Mouse (Mus musculus): ENCODE measurements around the gene Malrd1.
"Not testable (repeated sequence)": the region's sequence is repeated elsewhere in the genome, so short reads cannot be mapped to it uniquely, and the experiment has no call there.

The Malrd1 gene

GRCm38 (mm10) chr2:15526241-15526924 is at the start of gene Malrd1:
Gene Malrd1, plus strand, starts transcription at chr2:15526479.
- DNase-seq (ENCODE audit: low read depth, low spot score) = no peak

GRCm38 (mm10) chr2:15538643-15539042 is 12.4 kb downstream of the Malrd1 start:
- no peak for DNase-seq (ENCODE audit: low read depth, low spot score)

GRCm38 (mm10) chr2:15613327-15613948 is 87.2 kb downstream of the Malrd1 start:
- DNase-seq (ENCODE audit: low read depth, low spot score) = no peak

- DNase-seq (ENCODE audit: low read depth, low spot score) = no peak
Measured at GRCm38 (mm10) chr2:15614026-15614425, 87.7 kb downstream of the Malrd1 start.

- no peak for DNase-seq (ENCODE audit: low read depth, low spot score)
Measured at GRCm38 (mm10) chr2:15635761-15636160, 109.5 kb downstream of the Malrd1 start.

GRCm38 (mm10) chr2:15643864-15644263 is 117.6 kb downstream of the Malrd1 start:
- no peak for DNase-seq (ENCODE audit: low read depth, low spot score)

GRCm38 (mm10) chr2:15656388-15656787 is 130.1 kb downstream of the Malrd1 start:
- no peak for DNase-seq (ENCODE audit: low read depth, low spot score)

GRCm38 (mm10) chr2:15702977-15703376 is 176.7 kb downstream of the Malrd1 start:
- DNase-seq (ENCODE audit: low read depth, low spot score) = no peak

GRCm38 (mm10) chr2:15740945-15741344 is 214.7 kb downstream of the Malrd1 start:
- DNase-seq (ENCODE audit: low read depth, low spot score) = no peak

- no peak for DNase-seq (ENCODE audit: low read depth, low spot score)
Measured at GRCm38 (mm10) chr2:15744979-15745688, 218.9 kb downstream of the Malrd1 start.

- no peak for DNase-seq (ENCODE audit: low read depth, low spot score)
Measured at GRCm38 (mm10) chr2:15784818-15785217, 258.5 kb downstream of the Malrd1 start.

- DNase-seq (ENCODE audit: low read depth, low spot score) = no peak
Measured at GRCm38 (mm10) chr2:15815724-15816123, 289.4 kb downstream of the Malrd1 start.

GRCm38 (mm10) chr2:15869380-15869779 is 343.1 kb downstream of the Malrd1 start:
- DNase-seq (ENCODE audit: low read depth, low spot score) = peak; percentile 3

GRCm38 (mm10) chr2:15893418-15894120 is 367.3 kb downstream of the Malrd1 start:
- no peak for DNase-seq (ENCODE audit: low read depth, low spot score)

- no peak for DNase-seq (ENCODE audit: low read depth, low spot score)
Measured at GRCm38 (mm10) chr2:15925432-15925831, 399.2 kb downstream of the Malrd1 start.

GRCm38 (mm10) chr2:15926041-15926440 is 399.8 kb downstream of the Malrd1 start:
- DNase-seq (ENCODE audit: low read depth, low spot score) = no peak

- no peak for DNase-seq (ENCODE audit: low read depth, low spot score)
Measured at GRCm38 (mm10) chr2:15931479-15931878, 405.2 kb downstream of the Malrd1 start.

- DNase-seq (ENCODE audit: low read depth, low spot score) = no peak
Measured at GRCm38 (mm10) chr2:15931924-15932323, 405.6 kb downstream of the Malrd1 start.

GRCm38 (mm10) chr2:15932340-15932739 is 406.1 kb downstream of the Malrd1 start:
- DNase-seq (ENCODE audit: low read depth, low spot score) = no peak

- no peak for DNase-seq (ENCODE audit: low read depth, low spot score)
Measured at GRCm38 (mm10) chr2:16002925-16003324, 476.6 kb downstream of the Malrd1 start.

GRCm38 (mm10) chr2:16017046-16017445 is 490.8 kb downstream of the Malrd1 start:
- not testable (repeated sequence) for DNase-seq (ENCODE audit: low read depth, low spot score)

- not testable (repeated sequence) for DNase-seq (ENCODE audit: low read depth, low spot score)
Measured at GRCm38 (mm10) chr2:16017719-16018118, 491.4 kb downstream of the Malrd1 start.
